Mouse (Mus musculus) thymus, postnatal 4 days (tissue): ENCODE data around the gene Mknk1.

Source experiments
- DNase-seq: peaks from one replicate; pipeline ENCODE4 v3.0.0; 2021

Gene Mknk1

GRCm38 (mm10) chr4:115847377-115847776, 8.4 kb downstream of the Mknk1 start:
- no peak for DNase-seq

DNA sequence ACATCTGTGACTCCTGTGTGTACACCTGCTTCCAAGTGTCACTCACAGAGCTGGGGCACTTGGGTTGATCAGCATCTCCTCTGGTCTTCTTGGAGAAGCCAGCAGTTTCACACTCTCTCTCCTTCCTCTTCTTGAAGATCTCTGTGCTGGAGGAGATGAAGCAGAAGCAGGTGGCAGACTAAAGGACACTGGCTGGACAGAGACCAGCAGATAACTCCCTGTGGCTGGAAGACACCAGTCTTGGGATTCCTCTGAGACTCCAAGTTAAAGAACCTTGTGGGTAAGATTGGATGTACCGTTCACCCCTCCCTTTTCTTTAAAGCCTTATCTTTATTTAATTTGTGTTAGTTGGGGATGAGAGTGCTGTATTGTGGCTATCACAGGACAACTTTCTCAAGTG, 9.1 kb downstream of the Mknk1 start:
- no peak for DNase-seq

- no peak for DNase-seq
Observed at GRCm38 (mm10) chr4:115848990-115849677, 10.1 kb downstream of the Mknk1 start.

GRCm38 (mm10) chr4:115850111-115850510, 11.1 kb downstream of the Mknk1 start:
- DNase-seq: no peak

- no peak for DNase-seq
Observed at GRCm38 (mm10) chr4:115850631-115851030, 11.6 kb downstream of the Mknk1 start.

DNA sequence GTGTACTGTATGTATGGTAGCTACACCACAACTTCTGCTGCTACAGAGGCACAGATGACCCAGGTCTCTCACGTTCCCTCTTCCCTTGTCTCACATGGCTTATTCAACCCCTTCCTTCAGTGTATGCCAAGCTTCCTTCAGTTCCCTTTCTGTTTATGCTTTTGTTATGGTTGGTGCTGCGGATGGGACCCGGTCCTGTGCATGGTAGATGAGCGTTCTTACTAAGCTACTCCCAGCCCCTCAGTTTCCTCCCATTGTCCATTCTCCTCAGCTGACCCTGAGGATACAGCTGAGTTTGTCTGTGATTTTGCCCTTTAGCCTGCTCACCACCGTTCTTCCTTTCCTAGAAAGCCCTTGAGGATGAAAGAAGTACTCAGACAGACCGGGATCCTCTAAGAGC, 12.6 kb downstream of the Mknk1 start:
- no peak for DNase-seq

GRCm38 (mm10) chr4:115855100-115855499, 16.1 kb downstream of the Mknk1 start:
- no peak for DNase-seq

GRCm38 (mm10) chr4:115855609-115856008, 16.6 kb downstream of the Mknk1 start:
- DNase-seq: no peak

GRCm38 (mm10) chr4:115856282-115856681, 17.3 kb downstream of the Mknk1 start:
- no peak for DNase-seq

DNA sequence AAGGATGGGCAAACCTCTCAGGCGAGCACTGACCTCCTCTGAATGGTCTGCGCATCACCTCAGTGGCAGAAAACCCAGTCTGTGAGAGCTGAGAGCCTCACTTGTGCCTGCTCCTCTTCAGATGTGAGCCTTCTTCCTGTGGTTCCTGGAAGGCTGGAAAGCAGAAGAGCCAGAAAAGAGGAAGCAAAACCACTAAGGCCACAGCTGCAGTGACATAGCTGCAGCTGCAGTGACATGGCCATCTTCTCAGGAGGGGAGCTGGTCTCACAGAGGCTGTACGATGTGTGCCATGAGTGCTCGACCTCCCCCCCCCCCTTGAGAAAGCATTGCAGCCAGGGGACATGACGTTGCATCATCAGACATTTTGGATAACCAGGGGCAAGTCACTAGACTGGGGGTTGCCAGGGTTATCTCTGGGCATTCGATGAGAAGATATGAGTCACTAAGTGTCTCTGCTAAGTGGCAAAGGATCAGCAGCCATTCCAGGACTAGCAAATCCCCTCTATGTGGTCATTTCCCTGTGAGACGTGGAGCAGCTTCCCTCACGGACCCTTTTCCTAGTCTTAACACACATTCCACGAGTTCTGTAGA, 18.4 kb downstream of the Mknk1 start:
- DNase-seq: no peak

- no peak for DNase-seq
Observed at GRCm38 (mm10) chr4:115863352-115863751, 24.4 kb downstream of the Mknk1 start.

- DNase-seq: no peak
Observed at GRCm38 (mm10) chr4:115863880-115864279, 24.9 kb downstream of the Mknk1 start.

DNA sequence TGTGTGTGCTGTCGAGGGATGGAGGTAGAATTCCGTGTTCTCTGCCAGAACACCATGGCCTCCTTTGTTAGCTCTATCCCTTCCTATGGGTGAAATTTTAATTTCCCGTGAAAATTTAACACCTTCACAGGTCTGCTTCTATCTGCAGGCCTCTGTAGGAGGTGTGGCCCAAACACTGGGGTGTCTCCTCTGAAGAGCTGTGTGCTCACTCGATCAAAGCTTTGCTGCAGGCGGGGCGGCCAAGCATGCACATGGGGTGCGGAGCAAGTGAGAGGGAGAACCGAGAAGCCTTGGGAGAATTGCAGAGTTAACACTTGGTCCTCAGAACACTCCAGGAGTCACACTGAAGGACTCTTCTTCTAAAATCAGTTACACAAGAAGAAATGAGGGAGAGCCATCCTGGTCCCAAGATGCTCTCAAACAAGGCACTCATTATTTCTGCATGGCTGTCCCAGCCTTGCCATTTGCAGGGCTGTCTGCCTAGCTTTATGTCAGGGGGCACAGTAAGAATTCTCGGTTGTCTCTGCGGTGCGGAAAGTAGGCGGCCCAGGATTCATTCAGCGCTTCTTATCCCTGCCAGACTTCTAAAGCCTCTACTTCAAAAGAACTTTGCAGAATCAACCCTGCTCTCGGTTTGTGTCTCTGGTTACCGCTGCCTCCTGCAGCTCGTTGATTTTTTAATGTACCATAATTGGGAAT, 30.7 kb downstream of the Mknk1 start:
- no peak for DNase-seq

DNA sequence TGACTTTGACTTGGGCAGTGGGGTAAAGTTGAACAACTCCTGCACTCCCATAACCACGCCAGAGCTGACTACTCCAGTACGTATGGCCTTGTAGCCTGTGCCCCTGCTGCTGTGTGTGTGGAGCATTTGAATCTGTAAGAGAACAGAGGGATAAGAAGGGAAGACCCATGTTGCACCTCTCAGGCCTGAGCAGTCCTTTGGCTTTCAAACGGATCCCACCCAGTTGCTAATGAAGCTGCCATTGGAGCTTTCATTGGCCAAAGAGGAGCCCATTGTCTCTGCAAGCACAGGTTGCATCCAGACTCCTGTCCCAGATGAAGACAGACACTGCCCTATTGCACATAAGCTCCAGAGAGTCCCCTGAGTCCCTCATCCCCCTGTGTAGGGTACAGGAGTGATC, 34.2 kb downstream of the Mknk1 start:
- no peak for DNase-seq

GRCm38 (mm10) chr4:115878216-115878678, 39.2 kb downstream of the Mknk1 start:
- DNase-seq: no peak

- DNase-seq: no peak
Observed at GRCm38 (mm10) chr4:115878828-115879227, 39.8 kb downstream of the Mknk1 start.

GRCm38 (mm10) chr4:115881183-115881582, 42.2 kb downstream of the Mknk1 start:
- no peak for DNase-seq

DNA sequence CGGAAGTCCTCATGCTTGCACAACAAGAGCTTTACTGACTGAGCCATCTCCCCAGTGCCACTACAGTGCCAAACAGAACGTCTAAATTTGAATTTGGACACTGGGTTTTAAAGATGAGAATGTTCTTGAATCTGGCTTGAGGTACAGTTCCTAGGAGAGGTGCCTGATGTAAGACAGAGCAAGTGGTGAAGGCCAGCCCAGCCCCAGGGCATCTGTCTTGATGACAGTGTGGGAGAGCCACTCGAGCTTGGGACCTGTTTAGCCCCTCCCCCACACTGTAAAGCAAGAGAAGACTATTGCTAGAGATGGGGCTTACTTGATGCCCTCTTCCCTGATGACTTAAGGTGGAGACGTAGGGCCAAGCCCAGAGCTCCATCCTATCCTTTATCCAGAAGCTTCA, 43.2 kb downstream of the Mknk1 start:
- DNase-seq: no peak

- no peak for DNase-seq
Observed at GRCm38 (mm10) chr4:115884022-115884421, 45.0 kb downstream of the Mknk1 start, which contains the start of gene Kncn. TSS of gene Kncn (plus strand) at chr4:115884400.

GRCm38 (mm10) chr4:115885846-115886245, 46.8 kb downstream of the Mknk1 start:
- DNase-seq: no peak

DNA sequence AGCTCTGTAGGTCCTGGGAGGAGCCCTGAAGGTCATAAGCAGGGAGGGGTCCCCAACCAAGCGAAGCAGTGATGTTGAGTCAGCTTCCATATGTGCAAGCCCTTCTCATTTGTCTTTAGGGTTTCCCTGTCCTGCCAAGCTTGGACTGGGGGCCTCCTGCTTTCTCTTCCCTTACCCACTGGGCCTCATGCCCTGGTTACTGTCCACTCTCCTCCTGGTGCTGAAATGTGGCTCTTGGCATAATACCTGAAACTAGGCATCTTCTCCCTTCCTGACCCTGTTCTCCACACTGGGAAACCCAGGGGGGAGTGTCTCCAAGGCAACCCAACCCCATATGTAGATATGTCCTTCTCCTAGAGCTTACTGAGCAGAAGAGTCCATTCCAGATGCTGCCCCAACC, 47.9 kb downstream of the Mknk1 start:
- no peak for DNase-seq

DNA sequence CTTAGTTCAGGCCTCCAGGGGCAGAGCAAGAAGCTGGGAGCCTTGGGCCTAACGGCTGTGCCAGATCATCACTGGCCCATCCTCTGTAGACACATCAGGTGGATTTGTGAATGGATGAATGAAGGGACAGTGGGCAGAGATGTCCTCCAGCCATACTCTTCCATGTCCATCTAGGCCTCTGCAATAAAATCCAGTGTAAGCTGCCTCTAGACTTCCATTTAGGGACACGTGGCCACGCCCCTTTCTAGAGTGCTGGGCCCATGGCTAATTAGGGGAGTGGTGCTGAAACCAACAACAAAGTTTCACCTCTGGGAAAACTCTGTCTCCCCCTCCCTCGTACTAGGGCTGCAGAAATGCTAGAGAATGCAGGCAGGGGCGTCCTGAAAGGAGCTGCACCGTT, 51.1 kb downstream of the Mknk1 start:
- no peak for DNase-seq

DNA sequence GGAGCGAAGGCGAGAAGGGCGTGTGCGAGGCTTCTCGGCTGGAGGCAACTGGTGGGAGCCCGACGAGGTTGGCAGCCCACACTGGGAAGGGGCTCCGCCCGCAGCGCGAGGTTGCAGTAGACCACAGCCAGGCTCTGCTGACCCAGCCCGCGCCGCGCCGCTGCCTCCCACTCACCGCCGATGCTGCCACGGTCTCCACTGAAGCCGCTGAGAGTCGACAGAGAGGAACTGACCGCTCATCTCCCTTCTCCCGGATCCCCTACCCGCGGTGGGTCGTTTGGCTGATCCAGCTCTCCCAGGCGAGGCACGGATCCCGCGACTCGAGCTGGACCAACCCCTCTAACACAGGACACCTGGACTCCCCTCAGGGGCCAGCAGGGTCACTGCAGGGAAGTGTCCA, 51.6 kb downstream of the Mknk1 start, which contains the start of gene 6430628N08Rik:
Gene 6430628N08Rik, plus strand, starts transcription at position 113 of the 400 bp plus-strand sequence.
- no peak for DNase-seq

DNA sequence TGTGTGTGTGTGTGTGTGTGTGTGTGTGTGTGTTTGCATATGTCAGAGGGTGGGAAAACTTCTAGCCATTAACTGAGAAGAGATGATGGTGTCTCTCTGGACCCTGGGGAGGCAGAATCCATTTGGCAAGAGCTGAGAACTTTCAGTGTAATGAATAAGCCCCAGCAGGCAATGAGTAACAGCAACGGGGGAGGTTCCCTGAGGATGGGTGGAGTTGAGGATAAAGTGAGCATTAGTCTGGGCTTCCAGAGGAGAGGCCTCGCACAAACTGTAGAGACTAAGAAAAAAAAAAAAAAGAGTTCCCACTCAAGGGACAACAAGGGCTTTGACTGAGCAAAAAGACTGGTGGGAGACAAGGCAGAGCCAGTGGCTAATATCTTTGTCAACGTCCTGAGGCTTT, 55.3 kb downstream of the Mknk1 start:
- no peak for DNase-seq
